Mouse (Mus musculus) inflammation-experienced regulatory T-cells, adult 6 months (primary cell): ENCODE results near the gene Fam174b. TPM values are rescaled to one million over a fixed set of nuclear protein-coding genes. Genes with fewer than 3 reads are reported as not detected.

Experiments
- ATAC-seq: one replicate; pipeline ENCODE4 v1.8.0; 2017
- polyA plus RNA-seq, 3 experiments: library from polyadenylated mRNA; unstranded; fragments of 100-300 nt; shearing (Covaris generic); gene quantifications; one replicate each; pipeline ENCODE4 v1.2.1; 2017

Gene Fam174b
- polyA plus RNA-seq, 3 experiments from 2014 or later = 0.74 to 2.1 (median 1.7) TPM

GRCm38 (mm10) chr7:73749983-73750382 lies 9.9 kb downstream of the Fam174b start:
- ATAC-seq = no peak

- no peak for ATAC-seq
Measured at GRCm38 (mm10) chr7:73753598-73753997, 13.5 kb downstream of the Fam174b start.

GRCm38 (mm10) chr7:73755377-73756110 lies 15.4 kb downstream of the Fam174b start:
- ATAC-seq = no peak

- no peak for ATAC-seq
Measured at GRCm38 (mm10) chr7:73761691-73762189, 21.6 kb downstream of the Fam174b start.

GRCm38 (mm10) chr7:73764679-73765078 lies 24.6 kb downstream of the Fam174b start:
- ATAC-seq = no peak

GRCm38 (mm10) chr7:73765186-73765903 lies 25.2 kb downstream of the Fam174b start:
- no peak for ATAC-seq

GRCm38 (mm10) chr7:73769224-73769623 lies 29.1 kb downstream of the Fam174b start:
- no peak for ATAC-seq

GRCm38 (mm10) chr7:73771384-73772274 lies 31.5 kb downstream of the Fam174b start:
- peak; percentile 38 for ATAC-seq

- ATAC-seq = no peak
Measured at GRCm38 (mm10) chr7:73772275-73772765, 32.2 kb downstream of the Fam174b start.

GRCm38 (mm10) chr7:73774781-73775180 lies 34.7 kb downstream of the Fam174b start:
- ATAC-seq = no peak

GRCm38 (mm10) chr7:73777777-73778176 lies 37.7 kb downstream of the Fam174b start:
- ATAC-seq = no peak

- no peak for ATAC-seq
Measured at GRCm38 (mm10) chr7:73784736-73785428, 44.8 kb downstream of the Fam174b start.

GRCm38 (mm10) chr7:73785815-73786214 lies 45.7 kb downstream of the Fam174b start:
- ATAC-seq = no peak

GRCm38 (mm10) chr7:73787513-73787912 lies 47.4 kb downstream of the Fam174b start:
- ATAC-seq = no peak

GRCm38 (mm10) chr7:73791096-73791495 lies 51.0 kb downstream of the Fam174b start:
- ATAC-seq = no peak

- no peak for ATAC-seq
Measured at GRCm38 (mm10) chr7:73792155-73792554, 52.1 kb downstream of the Fam174b start.

GRCm38 (mm10) chr7:73792641-73793040 lies 52.5 kb downstream of the Fam174b start:
- ATAC-seq = no peak

GRCm38 (mm10) chr7:73809261-73809660 lies 69.2 kb downstream of the Fam174b start:
- ATAC-seq = no peak

GRCm38 (mm10) chr7:73811439-73811838 lies 71.3 kb downstream of the Fam174b start:
- ATAC-seq = no peak

GRCm38 (mm10) chr7:73812176-73812575 lies 72.1 kb downstream of the Fam174b start:
- ATAC-seq = no peak

- ATAC-seq = no peak
Measured at GRCm38 (mm10) chr7:73813887-73814286, 73.8 kb downstream of the Fam174b start.

- ATAC-seq = no peak
Measured at GRCm38 (mm10) chr7:73814454-73814853, 74.4 kb downstream of the Fam174b start.
